Mouse (Mus musculus) intestine, embryonic 15.5 days (tissue): ENCODE data around the gene Atp5j2. TPM values are rescaled to one million over a fixed set of nuclear protein-coding genes. Genes with fewer than 3 reads are reported as not detected.
A peak's percentile ranks its signal among the peaks of the same experiment; 100 is the strongest.

Experiments
- ATAC-seq: fragments of 200-750 bp; cut with Nextera tagmentation; 2 replicates; pipeline ENCODE4 v1.8.0; 2017; ENCODE audit warnings: moderate TSS enrichment, moderate library complexity
- H3K27ac ChIP-seq: fragments of 300-500 bp; sonication (generic); 2 replicates; pipeline ENCODE4 v1.5.1; 2015; ENCODE audit warnings: mild to moderate bottlenecking, inconsistent platforms
- H3K27me3 ChIP-seq: fragments of 300-500 bp; sonication (generic); replicated peaks from 2 replicates; pipeline ENCODE4 v1.6.1; 2015; ENCODE audit warnings: inconsistent platforms
- H3K36me3 ChIP-seq: fragments of 300-500 bp; sonication (generic); 2 replicates; pipeline ENCODE4 v1.6.1; 2015; ENCODE audit warnings: inconsistent platforms
- H3K4me1 ChIP-seq: fragments of 300-500 bp; sonication (generic); replicated peaks from 2 replicates; pipeline ENCODE4 v1.6.1; 2015; ENCODE audit warnings: inconsistent platforms
- H3K4me2 ChIP-seq: fragments of 300-500 bp; sonication (generic); replicated peaks from 2 replicates; pipeline ENCODE4 v1.6.1; 2015; ENCODE audit warnings: mild to moderate bottlenecking, inconsistent platforms
- H3K4me3 ChIP-seq: fragments of 300-500 bp; sonication (generic); replicated peaks from 2 replicates; pipeline ENCODE4 v1.5.1; 2015; ENCODE audit warnings: inconsistent platforms
- H3K9ac ChIP-seq: fragments of 300-500 bp; sonication (generic); 2 replicates; pipeline ENCODE4 v1.6.1; 2015; ENCODE audit warnings: inconsistent platforms
- H3K9me3 ChIP-seq: fragments of 300-500 bp; sonication (generic); 2 replicates; pipeline ENCODE4 v1.6.1; 2016; ENCODE audit warnings: inconsistent platforms
- WGBS: fragments of 180-500 bp; shearing (Covaris S2); methylation state at CpG from one replicate; pipeline ENCODE4 v1.1.7; 2015; 5-methylcytosine and 5-hydroxymethylcytosine counted together
- polyA plus RNA-seq: library from polyadenylated mRNA; unstranded; fragments of >200 nt; fragmentation: Nextera tagmentation; extraction: Ambion mirVana; gene quantifications from 2 replicates; pipeline ENCODE4 v1.2.1, GENCODE M21; 2015

Gene Atp5j2
- polyA plus RNA-seq, 1 experiment from 2014 or later = 899 TPM

DNA sequence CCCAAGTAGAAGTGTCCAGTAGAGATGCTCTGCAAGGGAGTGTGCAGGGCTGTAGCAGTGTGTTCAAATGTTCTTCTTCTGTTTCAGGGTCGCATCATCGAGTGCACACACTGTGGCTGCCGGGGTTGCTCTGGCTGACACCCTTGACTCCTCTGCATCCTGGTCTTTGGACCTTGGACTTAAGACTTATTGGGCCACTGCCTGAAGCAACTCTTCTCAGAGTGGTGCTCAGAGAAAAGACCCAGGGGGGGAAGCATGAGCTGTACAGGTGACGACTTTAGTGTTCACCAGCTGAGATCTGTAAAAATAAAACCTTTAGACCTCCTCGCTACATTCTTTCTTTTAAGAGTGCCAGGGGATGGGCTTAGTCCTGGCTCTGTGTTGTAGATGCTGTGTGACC is 44.1 kb downstream of the Atp5j2 start:
- Histone ChIP-seq H3K27ac (no peak overlapping the region), H3K4me1 (no peaks in the 10 kb centered on the region), H3K36me3 (peaks cover 73% of the 10 kb centered on the region), H3K9ac (no peak overlapping the region), H3K9me3 (no peaks in the 10 kb centered on the region), H3K4me3 (no peak overlapping the region), H3K4me2 (no peak overlapping the region), H3K27me3 (no peaks in the 10 kb centered on the region)
- ATAC-seq = peak; percentile 16; the same call in 1 of the 2 replicates
- 93% methylated on average over 5 of the region's 5 CpGs for WGBS

DNA sequence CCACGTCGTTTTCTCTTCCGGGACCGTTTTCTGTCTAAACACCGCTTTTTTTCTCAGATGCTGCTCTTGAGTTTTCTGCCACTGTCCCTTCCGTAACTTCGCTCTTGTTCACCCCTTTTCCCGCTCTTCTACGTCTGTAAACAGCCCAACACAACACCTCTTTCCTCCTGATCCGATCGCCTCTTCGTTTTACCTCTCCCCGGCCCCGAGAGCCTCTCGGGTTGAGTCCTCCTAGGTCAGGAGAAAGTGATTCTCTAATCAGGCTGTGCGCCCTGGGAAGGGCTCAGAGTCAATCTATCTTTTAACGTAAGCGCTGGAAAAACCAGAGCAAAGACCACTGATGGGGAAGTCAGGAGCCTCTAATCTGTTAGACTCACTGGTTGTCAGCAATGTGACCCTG is 51.3 kb downstream of the Atp5j2 start:
- Histone ChIP-seq H3K4me1 (peaks cover 13% of the 10 kb centered on the region; the same call in 1 of the 2 replicates), H3K4me2 (peak overlapping the region; percentile 67), H3K36me3 (peaks cover 38% of the 10 kb centered on the region), H3K27ac (peak overlapping the region; percentile 83), H3K27me3 (no peaks in the 10 kb centered on the region), H3K4me3 (peak overlapping the region; percentile 96), H3K9me3 (no peaks in the 10 kb centered on the region), H3K9ac (peak overlapping the region; percentile 93)
- under 1% methylated on average over 18 of the region's 18 CpGs for WGBS
- peak; percentile 34; the same call in 1 of the 2 replicates for ATAC-seq

DNA sequence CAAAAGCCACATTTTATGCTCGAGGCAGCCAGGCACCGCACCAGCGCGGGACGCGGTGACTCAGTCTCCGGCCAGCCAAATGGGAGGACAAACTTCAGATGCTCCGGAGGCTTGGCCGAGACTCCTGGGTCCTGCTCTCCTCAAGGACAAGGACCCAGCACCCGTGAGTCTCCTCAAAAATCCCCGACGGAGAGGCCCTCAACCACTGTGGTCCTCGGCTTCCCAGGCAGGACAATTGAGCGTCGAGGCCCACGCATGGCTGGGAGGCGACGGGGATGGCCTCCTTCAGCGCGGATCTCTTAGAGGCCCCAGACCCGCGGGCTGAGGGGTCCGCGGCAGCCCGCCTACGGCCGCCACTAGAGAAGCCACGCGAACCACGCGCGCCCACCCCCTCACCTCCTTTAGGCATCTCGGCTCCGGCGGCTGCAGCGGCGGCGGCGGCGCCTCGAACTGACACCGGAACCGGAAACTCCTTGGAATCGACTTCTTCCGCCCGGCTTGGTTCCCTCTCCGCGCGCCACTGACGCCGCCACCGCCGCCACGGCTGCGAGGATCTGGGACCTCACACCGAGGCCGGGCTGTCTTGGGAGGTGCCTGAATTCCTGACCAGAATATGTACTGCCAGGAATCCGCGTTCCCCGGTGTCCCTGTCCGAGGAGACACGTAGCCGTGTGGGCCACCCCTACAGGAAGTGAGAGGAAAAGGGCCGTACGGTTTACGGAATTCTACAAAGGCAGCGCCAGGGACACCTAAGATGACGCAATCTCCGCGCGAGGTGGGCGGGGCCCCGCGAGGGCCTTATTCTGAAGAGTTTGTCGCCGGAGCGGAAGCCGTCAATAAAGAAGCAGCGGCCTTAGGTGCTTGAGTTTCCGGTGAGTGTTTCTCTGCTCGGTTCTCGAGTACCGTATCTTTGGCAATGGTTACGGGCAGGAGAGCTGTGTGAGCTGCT is 52.0 kb downstream of the Atp5j2 start, which contains the start of the genes Pdap1 and Bud31:
Gene Pdap1 (minus strand): TSS at position 668 of the 949 bp plus-strand sequence.
Gene Bud31 (plus strand): TSS at position 792 of the 949 bp plus-strand sequence.
- no peaks in the 10 kb centered on the region for H3K9me3 ChIP-seq
- peak; percentile 95 for ATAC-seq
- H3K27me3 ChIP-seq = no peaks in the 10 kb centered on the region
- peak within 1 kb of the TSS; percentile 67 for H3K4me2 ChIP-seq
- H3K4me3 ChIP-seq = peak within 1 kb of the TSS; percentile 96
- under 1% methylated on average over 84 of the region's 84 CpGs for WGBS
- H3K27ac ChIP-seq = peak within 1 kb of the TSS; percentile 83
- peaks cover 13% of the 10 kb centered on the region; the same call in 1 of the 2 replicates for H3K4me1 ChIP-seq
- H3K36me3 ChIP-seq = peaks cover 36% of the 10 kb centered on the region
- H3K9ac ChIP-seq = peak within 1 kb of the TSS; percentile 93

DNA sequence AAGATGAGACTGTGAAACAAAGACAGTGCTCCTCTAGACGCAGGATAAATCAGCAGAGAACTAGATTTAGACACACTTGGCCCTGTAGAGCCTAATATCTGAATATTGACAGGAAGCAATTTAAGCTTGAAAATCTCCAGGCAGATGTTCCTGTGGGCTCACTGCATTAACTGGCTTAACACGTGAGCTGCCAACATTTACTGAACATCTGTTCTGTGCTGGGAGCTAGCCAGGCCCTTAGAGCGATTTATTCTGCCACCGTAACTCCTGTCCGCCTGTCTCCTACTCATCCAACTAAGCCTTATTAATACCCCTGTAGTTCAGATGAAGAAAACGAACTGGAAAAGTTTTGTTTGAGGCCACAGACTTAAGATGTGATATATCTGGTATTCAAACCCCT is 53.0 kb downstream of the Atp5j2 start:
- Histone ChIP-seq H3K4me2 (peak overlapping the region; percentile 67), H3K4me1 (peaks cover 13% of the 10 kb centered on the region; the same call in 1 of the 2 replicates), H3K36me3 (peaks cover 40% of the 10 kb centered on the region), H3K4me3 (peak overlapping the region; percentile 96), H3K9me3 (no peaks in the 10 kb centered on the region), H3K9ac (peak overlapping the region; percentile 93), H3K27me3 (no peaks in the 10 kb centered on the region), H3K27ac (no peak overlapping the region)
- 5% methylated on average over 6 of the region's 6 CpGs for WGBS
- ATAC-seq = no peak

Other genes with a start within 250 kb of the Atp5j2 start
- gene Smurf1, start 226.2 kb downstream of the Atp5j2 start, polyA plus RNA-seq = 10.7 and 11.5 TPM in 2 replicates
- gene Gm4871, start 159.3 kb downstream of the Atp5j2 start, polyA plus RNA-seq = not detected in 2 replicates
- not detected in 2 replicates for gene 1700018F24Rik, start 149.1 kb downstream of the Atp5j2 start, polyA plus RNA-seq
- gene Arpc1a, start 108.2 kb downstream of the Atp5j2 start, polyA plus RNA-seq = 130 and 134 TPM in 2 replicates
- 0.21 and 0.38 TPM in 2 replicates for gene Kpna7, start 108.0 kb downstream of the Atp5j2 start, polyA plus RNA-seq
- 554 and 591 TPM in 2 replicates for gene Arpc1b, start 77.8 kb downstream of the Atp5j2 start, polyA plus RNA-seq
- gene Pdap1, start 51.8 kb downstream of the Atp5j2 start, polyA plus RNA-seq = 77.0 and 87.1 TPM in 2 replicates
- gene Bud31, start 51.7 kb downstream of the Atp5j2 start, polyA plus RNA-seq = 176 and 185 TPM in 2 replicates
- gene Ptcd1, start 25.0 kb downstream of the Atp5j2 start, polyA plus RNA-seq = 13.6 and 14.2 TPM in 2 replicates
- 43.1 and 47.1 TPM in 2 replicates for gene Cpsf4, start 24.8 kb downstream of the Atp5j2 start, polyA plus RNA-seq
- 7.8 and 9.5 TPM in 2 replicates for gene Zkscan14, start 9.8 kb upstream of the Atp5j2 start, polyA plus RNA-seq
- 9.7 and 10.3 TPM in 2 replicates for gene Zkscan5, start 12.5 kb upstream of the Atp5j2 start, polyA plus RNA-seq
- gene Zfp655, start 39.7 kb upstream of the Atp5j2 start, polyA plus RNA-seq = 33.1 and 38.6 TPM in 2 replicates
- 0.36 and 0.49 TPM in 2 replicates for gene Zscan25, start 88.4 kb upstream of the Atp5j2 start, polyA plus RNA-seq
- gene Cyp3a57, start 153.2 kb upstream of the Atp5j2 start, polyA plus RNA-seq = not detected in 2 replicates